Mouse (Mus musculus) forelimb bud, embryonic 11.5 days (tissue): ENCODE data around the gene Prpsap2.
A peak's percentile ranks its signal among the peaks of the same experiment; 100 is the strongest.

Experiments
- DNase-seq: peaks from one replicate; pipeline ENCODE4 v3.0.0-alpha.2; 2012; ENCODE audit warnings: low read depth, low spot score

The Prpsap2 gene

GRCm38 (mm10) chr11:61715130-61715529 is 46.8 kb downstream of the Prpsap2 start:
- DNase-seq = no peak

- peak; percentile 87 for DNase-seq
Measured at GRCm38 (mm10) chr11:61714346-61715117, 47.4 kb downstream of the Prpsap2 start.

- no peak for DNase-seq
Measured at GRCm38 (mm10) chr11:61713157-61713855, 48.6 kb downstream of the Prpsap2 start.

GRCm38 (mm10) chr11:61708928-61709327 is 53.0 kb downstream of the Prpsap2 start:
- DNase-seq = no peak

GRCm38 (mm10) chr11:61706232-61706631 is 55.7 kb downstream of the Prpsap2 start:
- DNase-seq = no peak

- DNase-seq = no peak
Measured at GRCm38 (mm10) chr11:61705581-61705980, 56.3 kb downstream of the Prpsap2 start.

- no peak for DNase-seq
Measured at GRCm38 (mm10) chr11:61702494-61702893, 59.4 kb downstream of the Prpsap2 start.

GRCm38 (mm10) chr11:61701696-61702095 is 60.2 kb downstream of the Prpsap2 start:
- no peak for DNase-seq

- no peak for DNase-seq
Measured at GRCm38 (mm10) chr11:61699933-61700332, 62.0 kb downstream of the Prpsap2 start.

GRCm38 (mm10) chr11:61699460-61699859 is 62.4 kb downstream of the Prpsap2 start:
- DNase-seq = no peak

GRCm38 (mm10) chr11:61698852-61699251 is 63.0 kb downstream of the Prpsap2 start:
- no peak for DNase-seq

GRCm38 (mm10) chr11:61692996-61693395 is 68.9 kb downstream of the Prpsap2 start:
- DNase-seq = no peak

- no peak for DNase-seq
Measured at GRCm38 (mm10) chr11:61687595-61687994, 74.3 kb downstream of the Prpsap2 start.

GRCm38 (mm10) chr11:61686906-61687453 is 74.9 kb downstream of the Prpsap2 start:
- no peak for DNase-seq

- no peak for DNase-seq
Measured at GRCm38 (mm10) chr11:61686141-61686540, 75.7 kb downstream of the Prpsap2 start.

GRCm38 (mm10) chr11:61685119-61685725 is 76.7 kb downstream of the Prpsap2 start:
- no peak for DNase-seq

- DNase-seq = peak; percentile 34
Measured at GRCm38 (mm10) chr11:61683907-61684731, 77.8 kb downstream of the Prpsap2 start, which contains the start of gene Fam83g. Gene Fam83g (plus strand): TSS chr11:61684091.
